Mouse (Mus musculus) left cerebral cortex, adult 18-20 months (tissue): Measurements from ENCODE around the gene Ugt2a1. TPM values are rescaled to one million over a fixed set of nuclear protein-coding genes. Genes with fewer than 3 reads are reported as not detected.

Experiments
- total RNA-seq, 2 experiments: library from RNA; stranded (reverse); gene quantifications; 2 replicates each; pipeline ENCODE4 v1.2.3; 2021

Ugt2a1 gene
- total RNA-seq, 2 experiments from 2014 or later = not detected

Other genes starting within 250 kb of the Ugt2a1 start
- not detected for gene Ugt2b37, start 236.1 kb downstream of the Ugt2a1 start, total RNA-seq
- gene Ugt2a3, start 153.7 kb downstream of the Ugt2a1 start, total RNA-seq = not detected
- gene Ugt2b38, start 66.7 kb downstream of the Ugt2a1 start, total RNA-seq = not detected
- not detected for gene Ugt2a2, start 8.6 kb downstream of the Ugt2a1 start, total RNA-seq
- not detected for gene Gm43638, start 4.1 kb downstream of the Ugt2a1 start, total RNA-seq
- not detected for gene Sult1b1, start 47.3 kb upstream of the Ugt2a1 start, total RNA-seq
- not detected for gene Sult1d1, start 78.2 kb upstream of the Ugt2a1 start, total RNA-seq
- gene Sult1e1, start 100.7 kb upstream of the Ugt2a1 start, total RNA-seq = not detected
- gene Csn1s1, start 175.3 kb upstream of the Ugt2a1 start, total RNA-seq = not detected
- gene Csn2, start 208.8 kb upstream of the Ugt2a1 start, total RNA-seq = not detected